Mouse (Mus musculus) testis, postnatal 14 days (tissue): Measurements from ENCODE around the gene Tlk1.

ENCODE experiments used
- DNase-seq: peaks from one replicate; pipeline ENCODE4 v3.0.0; 2021; ENCODE audit warnings: low spot score

The Tlk1 gene

GRCm38 (mm10) chr2:70688454-70689078 lies 137.0 kb downstream of the Tlk1 start:
- no peak for DNase-seq

- DNase-seq = no peak
Observed at GRCm38 (mm10) chr2:70682324-70682723, 143.2 kb downstream of the Tlk1 start.

- no peak for DNase-seq
Observed at GRCm38 (mm10) chr2:70673445-70674126, 151.9 kb downstream of the Tlk1 start.

- DNase-seq = no peak
Observed at GRCm38 (mm10) chr2:70672476-70672875, 153.1 kb downstream of the Tlk1 start.

GRCm38 (mm10) chr2:70669896-70670295 lies 155.6 kb downstream of the Tlk1 start:
- no peak for DNase-seq

- no peak for DNase-seq
Observed at GRCm38 (mm10) chr2:70669241-70669640, 156.3 kb downstream of the Tlk1 start.

GRCm38 (mm10) chr2:70667016-70667415 lies 158.5 kb downstream of the Tlk1 start:
- no peak for DNase-seq

DNA sequence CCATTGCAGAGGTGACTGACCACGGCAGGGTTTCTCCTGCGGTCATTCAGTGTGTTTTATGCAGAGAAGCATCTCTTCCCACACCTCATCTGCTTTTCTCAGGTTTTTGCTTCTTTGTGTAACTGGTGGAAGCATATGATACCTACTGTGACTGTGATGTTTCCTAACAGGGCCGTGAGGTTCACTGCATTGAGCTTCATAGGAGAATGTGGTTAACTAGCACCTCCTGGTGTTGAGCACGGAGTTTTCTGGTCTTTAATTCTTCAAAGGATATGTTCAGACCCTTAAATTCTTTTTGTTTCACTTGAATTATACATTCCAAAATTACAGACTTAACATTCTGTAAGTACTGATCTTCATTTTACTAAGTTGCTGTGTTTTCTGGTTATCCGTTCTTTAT lies 161.8 kb downstream of the Tlk1 start:
- no peak for DNase-seq
